Mouse (Mus musculus) retina, embryonic 14.5 days (tissue): Measurements from ENCODE around the gene Rdh1.

ENCODE experiments used
- DNase-seq: peaks from one replicate; pipeline ENCODE4 v3.0.0-alpha.2; 2015; ENCODE audit warnings: low spot score

The Rdh1 gene

GRCm38 (mm10) chr10:127759181-127760110, at the start of gene Rdh1, which contains the start of gene Rdh16f1:
Gene Rdh1 (plus strand): TSS chr10:127759721.
Gene Rdh16f1 (plus strand): TSS chr10:127759787.
- no peak for DNase-seq

DNA sequence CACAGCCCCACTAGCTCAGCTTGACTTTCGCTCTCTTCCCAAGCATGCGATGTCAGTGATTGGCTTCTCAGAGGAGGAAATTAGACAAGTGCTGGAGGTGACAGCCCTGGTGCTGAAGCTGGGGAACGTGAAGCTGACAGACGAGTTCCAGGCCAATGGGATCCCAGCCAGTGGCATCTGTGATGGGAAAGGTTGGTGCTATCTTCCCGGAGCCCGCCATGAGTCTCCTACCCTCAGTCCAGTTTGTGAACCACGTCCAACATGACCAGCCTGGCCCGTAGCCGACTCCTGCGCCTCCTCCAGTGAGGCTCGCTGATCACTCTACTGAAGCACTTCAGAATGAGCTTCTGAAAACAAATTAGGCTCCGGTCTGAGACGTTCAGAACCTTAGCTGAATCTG, 49.2 kb upstream of the Rdh1 start:
- no peak for DNase-seq

DNA sequence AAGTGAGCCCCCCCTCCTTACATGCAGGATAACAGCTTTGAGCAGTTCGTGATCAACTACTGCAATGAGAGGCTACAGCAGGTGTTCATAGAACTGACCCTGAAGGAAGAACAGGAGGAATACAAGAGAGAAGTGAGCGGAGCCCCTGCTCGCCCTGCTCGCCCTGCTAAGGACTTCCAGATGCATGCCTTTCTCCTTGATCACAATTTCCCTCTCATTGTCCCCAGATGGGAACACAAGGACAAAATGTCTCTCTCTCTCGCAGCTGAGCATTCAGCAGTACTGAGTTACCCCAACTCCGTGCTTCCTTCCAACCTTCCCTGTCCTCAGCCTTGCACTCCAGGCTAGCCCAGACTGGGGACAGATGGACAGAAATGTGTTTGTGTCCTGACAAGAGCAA, 46.8 kb upstream of the Rdh1 start:
- no peak for DNase-seq

DNA sequence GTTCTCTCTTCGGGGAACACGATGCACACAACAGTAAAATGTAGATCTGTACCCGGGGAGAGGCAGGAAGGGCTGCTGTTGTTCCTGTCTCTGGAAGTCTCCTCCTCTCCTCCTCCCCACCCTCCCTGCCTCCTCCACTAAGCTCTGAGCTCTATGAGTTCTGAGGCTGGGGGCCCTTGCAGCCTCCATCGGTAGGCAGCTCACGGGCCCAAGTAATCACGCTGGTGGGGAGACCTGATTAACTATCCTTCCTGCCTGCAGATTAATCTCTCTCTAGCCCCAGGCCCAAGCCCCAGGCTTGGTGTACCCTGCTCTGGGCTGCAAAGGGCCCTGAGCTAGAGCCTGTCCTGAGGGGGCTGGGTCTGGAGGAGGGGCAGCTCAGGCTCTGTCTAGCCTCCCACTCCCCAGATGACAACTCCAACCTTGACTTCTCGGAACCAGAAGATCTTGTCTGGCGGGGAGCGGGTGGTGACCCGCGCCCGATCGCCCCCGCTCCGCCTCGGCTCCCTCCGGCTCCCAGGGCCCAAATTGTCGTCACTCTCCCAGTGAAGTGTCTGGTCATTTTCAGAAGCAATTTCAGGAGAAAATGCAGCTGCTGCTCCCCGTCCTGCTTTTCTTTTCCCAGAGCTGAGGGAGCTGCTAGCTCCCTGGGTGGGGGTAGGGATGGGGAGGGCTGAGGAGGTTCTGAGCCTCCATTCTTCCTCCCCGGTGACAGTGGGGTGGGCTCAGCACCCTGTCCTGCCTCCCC, 37.7 kb upstream of the Rdh1 start:
- DNase-seq, result peak; percentile 20

DNA sequence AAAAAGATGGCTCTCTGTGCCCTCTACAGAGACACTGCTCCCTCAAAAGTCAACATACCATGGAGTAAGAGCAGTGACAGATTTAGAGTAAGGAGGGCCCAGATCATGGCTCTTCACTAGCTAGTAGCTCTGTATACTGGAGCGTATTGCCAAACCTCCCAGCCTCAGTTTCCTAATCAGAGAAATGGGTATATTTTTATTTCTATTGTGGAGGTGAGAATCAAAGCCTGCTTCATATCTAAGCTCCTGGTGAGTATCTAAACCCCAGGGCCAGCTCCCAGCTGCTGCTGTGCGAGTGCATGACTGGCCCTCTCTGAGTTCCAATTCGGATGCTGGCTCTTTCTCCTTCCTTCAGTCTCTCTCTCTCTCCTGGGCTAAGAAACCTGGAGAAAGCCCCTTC, 35.3 kb upstream of the Rdh1 start, which contains the start of gene Tac2:
TSS of gene Tac2 (plus strand) at position 301 of the 400 bp plus-strand sequence.
- DNase-seq, result no peak

DNA sequence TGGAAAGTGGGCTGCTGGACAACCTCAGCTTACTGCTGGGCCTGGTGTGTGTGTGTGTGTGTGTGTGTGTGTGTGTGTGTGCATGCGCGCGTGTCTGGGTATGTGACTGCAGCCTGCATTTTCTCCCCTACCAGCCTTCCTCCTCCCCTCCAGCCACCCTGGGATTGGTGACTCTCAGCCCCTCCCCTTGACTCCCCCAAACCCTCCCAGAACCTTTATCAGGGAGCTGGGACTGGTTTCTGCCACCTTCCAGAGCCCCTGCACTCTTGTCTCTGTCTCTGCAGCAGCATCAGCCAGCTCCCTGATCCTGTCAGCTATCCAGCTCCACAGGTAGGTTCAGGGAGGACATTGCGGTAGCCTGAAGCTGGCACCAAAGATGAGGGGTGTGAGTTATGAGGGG, 34.4 kb upstream of the Rdh1 start:
- no peak for DNase-seq

DNA sequence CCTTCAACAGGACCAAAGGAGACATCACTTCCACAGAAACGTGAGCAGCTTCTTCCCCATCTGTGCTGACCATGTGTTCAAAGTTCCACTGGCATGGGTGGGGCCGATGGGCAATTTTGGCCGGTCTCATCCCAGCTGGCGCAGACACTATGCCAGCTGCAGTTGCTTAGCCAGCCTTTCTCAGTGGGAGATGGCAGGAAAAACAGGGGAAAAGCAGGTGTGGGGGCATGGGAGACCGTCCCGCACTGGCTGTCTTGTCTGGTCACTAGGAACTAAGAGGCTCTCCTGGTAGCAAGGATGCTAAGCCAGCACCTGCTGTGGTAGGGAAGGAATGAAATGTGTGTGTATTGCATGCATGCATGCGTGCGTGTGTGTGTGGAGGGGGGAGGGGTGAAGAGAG, 31.1 kb upstream of the Rdh1 start:
- DNase-seq, result no peak

GRCm38 (mm10) chr10:127730285-127730932, 29.1 kb upstream of the Rdh1 start:
- peak; percentile 40 for DNase-seq

DNA sequence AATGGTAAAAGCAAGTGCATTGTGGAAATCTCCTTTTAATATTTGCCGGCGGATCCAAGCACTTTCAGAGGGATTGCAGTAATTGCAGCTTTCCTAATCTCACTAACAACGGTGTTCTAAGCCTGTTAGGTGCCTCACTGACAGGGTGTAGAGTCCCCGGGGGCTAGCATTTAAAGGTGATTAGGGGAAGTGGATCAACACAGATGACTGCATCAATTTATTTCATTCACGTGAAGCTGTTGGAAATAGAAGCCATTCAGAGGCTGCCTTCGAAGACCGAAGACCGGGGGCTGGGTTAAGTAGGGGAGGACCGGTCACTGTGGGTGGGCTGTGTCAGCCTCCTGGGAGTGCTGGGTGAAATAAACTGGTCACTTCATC, 28.6 kb upstream of the Rdh1 start:
- peak; percentile 59 for DNase-seq

GRCm38 (mm10) chr10:127731397-127731796, 28.1 kb upstream of the Rdh1 start:
- DNase-seq, result no peak

GRCm38 (mm10) chr10:127734434-127734833, 25.1 kb upstream of the Rdh1 start:
- peak; percentile 65 for DNase-seq

GRCm38 (mm10) chr10:127736266-127736665, 23.3 kb upstream of the Rdh1 start:
- DNase-seq, result no peak

- DNase-seq, result no peak
Measured at GRCm38 (mm10) chr10:127736916-127737315, 22.6 kb upstream of the Rdh1 start.

DNA sequence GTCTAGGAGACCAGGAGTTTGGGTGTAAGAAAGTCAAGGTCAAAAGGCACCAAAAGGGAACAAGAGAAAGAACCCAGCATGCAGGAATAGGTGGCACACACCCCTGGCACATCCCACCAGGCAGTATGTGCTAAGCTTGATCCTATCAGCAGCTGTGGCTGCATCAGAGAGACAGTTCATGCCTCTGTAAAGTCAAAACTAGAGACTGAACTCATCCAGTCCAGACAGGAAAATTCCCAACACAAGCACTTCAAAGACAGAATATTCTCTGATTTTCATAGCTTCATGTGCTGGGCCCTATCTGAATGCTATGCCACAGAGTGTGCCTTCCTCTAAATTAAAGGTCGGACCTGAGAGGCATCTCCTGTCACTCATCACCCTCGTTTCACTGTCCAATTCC, 22.0 kb upstream of the Rdh1 start:
- DNase-seq, result no peak

DNA sequence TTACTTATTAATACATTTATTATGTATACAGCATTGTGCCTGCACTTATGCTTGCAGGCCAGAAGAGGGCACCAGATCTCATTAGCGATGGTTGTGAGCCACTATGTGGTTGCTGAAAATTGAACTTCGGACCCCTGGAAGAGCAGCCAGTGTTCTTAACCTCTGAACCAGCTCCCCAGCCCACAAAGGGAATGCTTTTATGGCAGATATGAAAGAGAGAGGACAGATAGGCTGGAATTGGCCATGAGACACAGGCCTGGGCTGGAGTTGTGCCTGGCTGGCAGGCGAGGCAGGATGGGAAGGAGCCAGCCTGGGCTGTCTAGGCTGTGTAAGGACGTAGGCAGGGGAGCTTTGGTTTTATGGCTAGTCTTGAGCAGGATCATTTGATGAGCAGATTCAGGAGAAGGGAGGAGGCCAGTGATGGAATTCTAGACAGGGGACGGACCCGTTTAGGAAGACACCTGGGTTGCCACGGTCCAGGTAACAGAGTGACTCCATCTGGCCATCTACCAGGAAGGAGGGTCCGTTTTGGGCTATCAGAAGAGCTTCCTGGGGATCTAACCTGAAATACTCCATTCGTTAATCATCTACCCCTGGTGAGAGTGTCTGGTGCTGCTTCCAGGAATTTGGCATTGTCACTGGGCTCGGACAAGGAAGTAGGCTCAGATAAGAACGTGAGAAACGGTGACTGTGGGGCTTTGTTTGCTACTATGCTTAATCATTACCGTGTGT, 21.2 kb upstream of the Rdh1 start:
- peak; percentile 62 for DNase-seq

GRCm38 (mm10) chr10:127739083-127739660, 20.3 kb upstream of the Rdh1 start, which contains the start of gene Zbtb39:
Gene Zbtb39 (plus strand): TSS chr10:127739538.
- DNase-seq, result peak; percentile 78

GRCm38 (mm10) chr10:127739661-127740161, 19.8 kb upstream of the Rdh1 start:
- peak; percentile 35 for DNase-seq

GRCm38 (mm10) chr10:127744661-127745060, 14.9 kb upstream of the Rdh1 start:
- peak; percentile 63 for DNase-seq

- no peak for DNase-seq
Measured at GRCm38 (mm10) chr10:127745886-127746285, 13.6 kb upstream of the Rdh1 start.

DNA sequence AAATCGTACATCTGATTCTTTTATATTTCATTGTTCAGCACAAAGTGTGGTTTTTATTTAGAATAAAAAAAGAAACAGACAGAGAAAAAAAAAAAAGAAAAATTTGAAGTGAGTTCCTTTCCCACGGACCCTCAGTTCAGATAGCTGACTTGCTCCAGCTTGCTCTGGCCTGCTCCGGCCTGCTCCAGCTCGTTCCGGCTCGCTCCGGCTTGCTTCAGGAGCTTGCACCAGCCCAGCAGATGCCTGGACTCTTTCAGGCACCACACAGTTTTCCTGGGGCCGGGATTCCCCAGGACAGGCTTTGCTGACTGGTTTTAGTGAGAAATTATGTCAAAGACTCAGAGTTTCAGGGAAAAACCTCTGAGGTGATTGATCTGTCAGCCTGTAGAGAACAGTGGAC, 12.3 kb upstream of the Rdh1 start:
- no peak for DNase-seq
